Mouse (Mus musculus) small intestine, adult 2 months (tissue): ENCODE results near the gene Snx13.

Experiments
- CTCF ChIP-seq: fragments of 200-500 bp; IDR thresholded peaks from 2 replicates; pipeline ENCODE4 v1.5.1; 2012; ENCODE audit warnings: low read depth, mild to moderate bottlenecking, control low read depth, inconsistent platforms, low read length, moderate library complexity, mixed read lengths; ENCODE audit not compliant: insufficient replicate concordance, insufficient read length; ENCODE audit errors: extremely low read depth
- POLR2A ChIP-seq: fragments of 200-500 bp; IDR thresholded peaks from 2 replicates; pipeline ENCODE4 v1.6.1; 2012; ENCODE audit warnings: low read depth, mild to moderate bottlenecking, control low read depth, inconsistent platforms, low read length, moderate library complexity

GRCm38 (mm10) chr12:35154149-35154548 lies 107.2 kb downstream of the Snx13 start:
- TF ChIP-seq POLR2A (no peak), CTCF (no peak)
